16 mouse cellular contexts compared by ENCODE assay signal in genomic region chr7:46675061-46675460, GRCm38 (mm10). TPM values are rescaled to one million over a fixed set of nuclear protein-coding genes. Genes with fewer than 3 reads are reported as not detected.
"Had no signal": no experiment of that assay in that cellular context is flagged by ENCODE, and none has a peak within 500 bp of the region (broad histone marks: within the 10 kb centered on the region; RNA-seq: fewer than 3 reads in every experiment).

No protein-coding gene starts in this region.

- DNase-seq: kidney, adult 9 months; kidney, postnatal 14 days; kidney, postnatal 4 days; left cerebral cortex, postnatal 4 days; liver, postnatal 0 days; lung, embryonic 14.5 days; thymus, adult 18-20 months; thymus, postnatal 4 days had no signal

- ATAC-seq: intestine, postnatal 0 days; liver, postnatal 0 days; lung, postnatal 0 days; midbrain, embryonic 13.5 days; midbrain, embryonic 16.5 days had no signal

RNA-seq across cellular contexts. Expression of gene Tph1, which starts 2.7 kb away (rescaled TPM):
- total RNA-seq: megakaryocyte, adult 5-6 weeks had no signal

RNA-seq across cellular contexts. Expression of gene Saa3, which starts 40.4 kb away (rescaled TPM):
- total RNA-seq: layer of hippocampus, postnatal 36 days; left cerebral cortex, postnatal 14 days; left cerebral cortex, postnatal 4 days had no signal

RNA-seq across cellular contexts. Expression of gene Saa4, which starts 57.3 kb away (rescaled TPM):
- total RNA-seq: layer of hippocampus, postnatal 36 days; left cerebral cortex, adult 8-10 months; left cerebral cortex, postnatal 14 days; left cerebral cortex, postnatal 4 days; megakaryocyte, adult 5-6 weeks had no signal
